Mouse (Mus musculus) thymus, adult 2 months (tissue): ENCODE measurements around the gene Oxt.

Experiments
- CTCF ChIP-seq: fragments of 200-500 bp; IDR thresholded peaks from 2 replicates; pipeline ENCODE4 v1.5.1; 2012; ENCODE audit warnings: mild to moderate bottlenecking, control low read depth, low read length, moderate library complexity, borderline replicate concordance; ENCODE audit not compliant: control insufficient read depth, poor library complexity, insufficient read depth; ENCODE audit errors: extremely low read depth
- POLR2A ChIP-seq: fragments of 200-500 bp; IDR thresholded peaks from 2 replicates; pipeline ENCODE4 v1.6.1; 2012; ENCODE audit warnings: mild to moderate bottlenecking, low read length, control low read depth, moderate library complexity; ENCODE audit not compliant: control insufficient read depth, poor library complexity, insufficient read depth; ENCODE audit errors: extremely low read depth

DNA sequence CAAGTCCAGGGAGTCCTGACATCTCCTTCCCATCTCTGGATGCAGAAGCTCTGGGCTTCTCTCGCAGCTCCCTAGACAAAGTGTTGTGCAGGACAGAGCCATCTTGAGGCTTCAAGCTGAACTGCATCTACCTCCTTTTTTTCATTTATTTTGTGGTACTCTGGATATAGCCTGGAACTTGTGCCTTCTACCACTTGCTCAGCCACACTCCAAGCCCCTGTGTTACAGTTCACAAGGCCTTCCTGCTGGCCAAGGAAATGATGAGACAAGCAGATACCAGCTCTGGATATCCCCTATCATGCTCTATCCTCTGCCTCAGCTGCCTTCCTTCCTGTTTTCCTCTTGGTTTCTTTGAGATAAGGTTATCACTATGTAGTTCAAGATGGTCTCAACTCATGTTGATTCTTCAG, 21.6 kb downstream of the Oxt start:
- TF ChIP-seq CTCF: no peak
- no peak for TF ChIP-seq POLR2A
